Mouse (Mus musculus) CH12.LX (cell line): ENCODE data around the gene Exoc2. TPM values are rescaled to one million over a fixed set of nuclear protein-coding genes. Genes with fewer than 3 reads are reported as not detected.

Experiments
- DNase-seq: peaks from one replicate; pipeline ENCODE4 v3.0.0-alpha.2; 2013; ENCODE audit errors: extremely low read depth
- H3K27ac ChIP-seq: 2 replicates; pipeline ENCODE4 v1.5.1; 2012; ENCODE audit warnings: low read depth, mild to moderate bottlenecking, control low read depth, moderate library complexity; ENCODE audit not compliant: insufficient read depth
- H3K27me3 ChIP-seq: replicated peaks from 2 replicates; pipeline ENCODE3; 2012; ENCODE audit warnings: inconsistent platforms
- H3K36me3 ChIP-seq, 2 experiments: replicated peaks in 1 of 2; 2 replicates each; pipeline versions ENCODE3 to v1.6.1; 2012; ENCODE audit warnings: inconsistent platforms in 1 of 2, low read length in 1 of 2, mild to moderate bottlenecking in 1 of 2, mixed read lengths in 1 of 2, moderate library complexity in 1 of 2; ENCODE audit not compliant: control insufficient read depth in 1 of 2, insufficient read depth in 1 of 2
- H3K4me1 ChIP-seq, 2 experiments: 2 replicates each; pipeline ENCODE4 v1.6.1; 2012; ENCODE audit warnings: inconsistent platforms in 1 of 2, moderate library complexity in 1 of 2; ENCODE audit not compliant: insufficient read depth in 2 of 2, control insufficient read depth in 1 of 2
- H3K4me2 ChIP-seq: 2 replicates; pipeline ENCODE4 v1.6.1; 2012; ENCODE audit warnings: low read depth, mild to moderate bottlenecking, control low read depth; ENCODE audit not compliant: poor library complexity, insufficient read depth, severe bottlenecking
- H3K4me3 ChIP-seq, 3 experiments: fragments of 150-350 bp in 1 of 3; sonication (generic) in 1 of 3; replicated peaks in 1 of 3; 2 replicates each; pipeline versions ENCODE3 to v1.5.1; 2011 to 2012; ENCODE audit warnings: low read depth in 2 of 3, low read length in 2 of 3, mild to moderate bottlenecking in 2 of 3, moderate library complexity in 2 of 3, control low read depth in 1 of 3, improper control_type of control experiment in 1 of 3, inconsistent platforms in 1 of 3, mixed read lengths in 1 of 3; ENCODE audit not compliant: poor library complexity in 1 of 3
- H3K79me2 ChIP-seq: replicated peaks from 2 replicates; pipeline ENCODE4 v1.6.1; 2012; ENCODE audit warnings: mild to moderate bottlenecking, moderate library complexity; ENCODE audit not compliant: control insufficient read depth, poor library complexity, insufficient read depth, severe bottlenecking; ENCODE audit errors: extremely low read depth
- H3K9ac ChIP-seq: 2 replicates; pipeline ENCODE4 v1.6.1; 2012; ENCODE audit warnings: low read depth, mild to moderate bottlenecking, control low read depth, moderate library complexity; ENCODE audit not compliant: insufficient read depth
- H3K9me3 ChIP-seq: replicated peaks from 2 replicates; pipeline ENCODE3; 2012; ENCODE audit warnings: low read length, inconsistent platforms, mixed read lengths
- BHLHE40 ChIP-seq: IDR thresholded peaks from 2 replicates; pipeline ENCODE4 v1.6.1; 2011; ENCODE audit warnings: mild to moderate bottlenecking, low read depth, low read length, improper control_type of control experiment
- CHD2 ChIP-seq: IDR thresholded peaks from 2 replicates; pipeline ENCODE4 v1.6.1; 2011; ENCODE audit warnings: low read length, improper control_type of control experiment
- CTCF ChIP-seq, 2 experiments: IDR thresholded peaks in 1 of 2; conservative IDR thresholded peaks in 1 of 2; 2 replicates each; pipeline ENCODE4 v1.5.1; 2011 to 2012; ENCODE audit warnings: low read depth in 2 of 2, low read length in 2 of 2, improper control_type of control experiment in 1 of 2, inconsistent platforms in 1 of 2, mild to moderate bottlenecking in 1 of 2, moderate library complexity in 1 of 2
- E2F4 ChIP-seq: IDR thresholded peaks from 2 replicates; pipeline ENCODE4 v1.6.1; 2011; ENCODE audit warnings: low read depth, low read length, improper control_type of control experiment; ENCODE audit not compliant: insufficient replicate concordance
- ELF1 ChIP-seq: IDR thresholded peaks from 2 replicates; pipeline ENCODE4 v1.6.1; 2014; ENCODE audit warnings: low read depth, mild to moderate bottlenecking, inconsistent platforms, low read length, improper control_type of control experiment
- EP300 ChIP-seq: IDR thresholded peaks from 2 replicates; pipeline ENCODE4 v1.6.1; 2011; ENCODE audit warnings: low read length, improper control_type of control experiment
- GABPA ChIP-seq: IDR thresholded peaks from 2 replicates; pipeline ENCODE4 v1.6.1; 2012; ENCODE audit warnings: low read depth, low read length, improper control_type of control experiment, inconsistent platforms; ENCODE audit not compliant: insufficient replicate concordance
- HCFC1 ChIP-seq: IDR thresholded peaks from 2 replicates; pipeline ENCODE4 v1.6.1; 2012; ENCODE audit warnings: low read depth, mild to moderate bottlenecking, inconsistent platforms, low read length, improper control_type of control experiment
- IRF4 ChIP-seq: IDR thresholded peaks from 2 replicates; pipeline ENCODE4 v1.6.1; 2014; ENCODE audit warnings: low read depth, mild to moderate bottlenecking, inconsistent platforms, low read length, improper control_type of control experiment
- JUN ChIP-seq: IDR thresholded peaks from 2 replicates; pipeline ENCODE4 v1.6.1; 2011; ENCODE audit warnings: low read depth, mild to moderate bottlenecking, low read length, improper control_type of control experiment, moderate library complexity; ENCODE audit not compliant: insufficient read depth
- KAT2A ChIP-seq: IDR thresholded peaks from 2 replicates; pipeline ENCODE4 v1.6.1; 2012; ENCODE audit warnings: low read length, improper control_type of control experiment, inconsistent platforms; ENCODE audit not compliant: insufficient replicate concordance
- MAX ChIP-seq: IDR thresholded peaks from 2 replicates; pipeline ENCODE4 v1.6.1; 2011; ENCODE audit warnings: low read length, improper control_type of control experiment
- MAZ ChIP-seq: IDR thresholded peaks from 2 replicates; pipeline ENCODE4 v1.6.1; 2012; ENCODE audit warnings: low read depth, mild to moderate bottlenecking, inconsistent platforms, low read length, improper control_type of control experiment, moderate library complexity
- MEF2A ChIP-seq: IDR thresholded peaks from 2 replicates; pipeline ENCODE4 v1.6.1; 2014; ENCODE audit warnings: low read depth, mild to moderate bottlenecking, inconsistent platforms, low read length, improper control_type of control experiment, borderline replicate concordance
- MXI1 ChIP-seq: IDR thresholded peaks from 2 replicates; pipeline ENCODE4 v1.6.1; 2011; ENCODE audit warnings: mild to moderate bottlenecking, low read depth, low read length, improper control_type of control experiment
- NRF1 ChIP-seq: IDR thresholded peaks from 2 replicates; pipeline ENCODE4 v1.6.1; 2014; ENCODE audit warnings: low read depth, mild to moderate bottlenecking, inconsistent platforms, low read length, improper control_type of control experiment, moderate library complexity
- POLR2A ChIP-seq: IDR thresholded peaks from 2 replicates; pipeline ENCODE4 v1.6.1; 2011; ENCODE audit warnings: low read depth, mild to moderate bottlenecking, improper control_type of control experiment, low read length
- RCOR1 ChIP-seq: conservative IDR thresholded peaks from 2 replicates; pipeline ENCODE4 v1.6.1; 2012; ENCODE audit warnings: low read depth, mild to moderate bottlenecking, inconsistent platforms, low read length, improper control_type of control experiment
- SIN3A ChIP-seq: IDR thresholded peaks from 2 replicates; pipeline ENCODE4 v1.6.1; 2012; ENCODE audit warnings: low read length, improper control_type of control experiment, inconsistent platforms
- SMC3 ChIP-seq: IDR thresholded peaks from 2 replicates; pipeline ENCODE4 v1.6.1; 2011; ENCODE audit warnings: low read depth, low read length, improper control_type of control experiment
- TBP ChIP-seq: conservative IDR thresholded peaks from 2 replicates; pipeline ENCODE4 v1.6.1; 2011; ENCODE audit warnings: low read depth, low read length, improper control_type of control experiment
- TCF12 ChIP-seq: IDR thresholded peaks from 2 replicates; pipeline ENCODE4 v1.6.1; 2014; ENCODE audit warnings: low read depth, mild to moderate bottlenecking, inconsistent platforms, low read length, improper control_type of control experiment
- USF2 ChIP-seq: conservative IDR thresholded peaks from 2 replicates; pipeline ENCODE4 v1.6.1; 2011; ENCODE audit warnings: low read depth, low read length, improper control_type of control experiment
- ZC3H11A ChIP-seq: IDR thresholded peaks from 2 replicates; pipeline ENCODE4 v1.6.1; 2012; ENCODE audit warnings: low read depth, mild to moderate bottlenecking, inconsistent platforms, low read length, improper control_type of control experiment
- ZMIZ1 ChIP-seq: IDR thresholded peaks from 2 replicates; pipeline ENCODE4 v1.6.1; 2012; ENCODE audit warnings: low read depth, mild to moderate bottlenecking, inconsistent platforms, low read length, improper control_type of control experiment
- ZNF384 ChIP-seq: IDR thresholded peaks from 2 replicates; pipeline ENCODE4 v1.6.1; 2012; ENCODE audit warnings: low read depth, low read length, improper control_type of control experiment, inconsistent platforms
- dilution Hi-C: fragments of 300-500 bp; cut with MboI; formaldehyde crosslinking; loops from 2 replicates; pipeline ENCODE4 v1.14.3; 2020; ENCODE audit warnings: low sequenced_read_pairs; ENCODE audit not compliant: extremely low pct_unique_long_range_greater_than_20kb, extremely low pct_ligation_motif_present
- in situ Hi-C: fragments of 300-500 bp; cut with MboI; formaldehyde crosslinking; loops from 3 replicates; pipeline ENCODE4 v1.14.3; 2019; ENCODE audit warnings: low sequenced_read_pairs, low pct_ligation_motif_present, low pct_unique_long_range_greater_than_20kb, mixed read lengths
- polyA plus RNA-seq: library from polyadenylated mRNA; unstranded; fragments of >175 nt; gene quantifications from 2 replicates; pipeline ENCODE4 v1.2.1, GENCODE M21; 2012; ENCODE audit warnings: low read depth; ENCODE audit not compliant: insufficient read length
- total RNA-seq, 2 experiments: library from RNA; depleted of rRNA; stranded (reverse); fragments of 300-350 nt in 1 of 2; fragments of >200 nt in 1 of 2; gene quantifications; 2 replicates each; pipeline ENCODE4 v1.2.3; 2012 to 2014

The Exoc2 gene
- total and polyA plus RNA-seq, 3 experiments = 21.1 to 33.0 (median 29.7) TPM

GRCm38 (mm10) chr13:30947540-30947939 is 26.4 kb downstream of the Exoc2 start, which contains the start of gene Hus1b (continued):
- TF ChIP-seq IRF4 = peak; percentile 73
- no peak for TF ChIP-seq ZMIZ1
- TF ChIP-seq EP300 = no peak
- peak; percentile 76 for TF ChIP-seq MEF2A
- TF ChIP-seq USF2 = 0 out of 2 replicates have a peak, but pooled peaks have one; percentile 8
- peak; percentile 96 for TF ChIP-seq SIN3A
- no peak for TF ChIP-seq RCOR1
- peak; percentile 73; the same call in 1 of the 2 replicates for TF ChIP-seq KAT2A
- TF ChIP-seq POLR2A = peak; percentile 55
- TF ChIP-seq MAZ = peak; percentile 52; the same call in 1 of the 2 replicates
- TF ChIP-seq NRF1 = peak; percentile 37; the same call in 1 of the 2 replicates
- TF ChIP-seq E2F4 = no peak
- TF ChIP-seq TCF12 = no peak
- no peak for TF ChIP-seq JUN
- TF ChIP-seq ZNF384 = no peak
- no peak for TF ChIP-seq CHD2
- peak; percentile 61 for TF ChIP-seq ELF1

GRCm38 (mm10) chr13:30947129-30947528 is 26.8 kb downstream of the Exoc2 start:
- DNase-seq = no peak
- peaks cover 5 to 43% of the 10 kb centered on the region in 2 experiments; a peak in 3 of 4 replicates for H3K4me1 ChIP-seq
- H3K9me3 ChIP-seq = no peaks in the 10 kb centered on the region
- H3K79me2 ChIP-seq = peaks cover 16% of the 10 kb centered on the region
- peak overlapping the region; percentile 40 for H3K4me2 ChIP-seq
- peak overlapping the region; percentile 39 for H3K27ac ChIP-seq
- dilution Hi-C loops = no loop called here
- peak overlapping the region; percentile 61 to 63 (median 61) for H3K4me3 ChIP-seq
- peak overlapping the region; percentile 14 for H3K9ac ChIP-seq
- peaks cover 0 to 18% of the 10 kb centered on the region in 2 experiments for H3K36me3 ChIP-seq
- TF ChIP-seq MAX (no peak), BHLHE40 (peak; percentile 7; the same call in 1 of the 2 replicates), USF2 (no peak), CHD2 (no peak)
- TF ChIP-seq, all 38 proteins: peak for 1
- in situ Hi-C loops = no loop called here
- no peaks in the 10 kb centered on the region for H3K27me3 ChIP-seq

- in situ Hi-C loops = no loop called here
- no peak overlapping the region for H3K27ac ChIP-seq
- H3K4me2 ChIP-seq = peak overlapping the region; percentile 31; the same call in 1 of the 2 replicates
- H3K9me3 ChIP-seq = no peaks in the 10 kb centered on the region
- DNase-seq = no peak
- H3K9ac ChIP-seq = no peak overlapping the region
- no peak for TF ChIP-seq ZC3H11A
- no peak for TF ChIP-seq MAX
- TF ChIP-seq EP300 = no peak
- no peak for TF ChIP-seq ZNF384
- no peak for TF ChIP-seq TBP
- no peak for TF ChIP-seq CTCF (conservative IDR thresholded peaks at IDR 0.05 in 1 of 2, IDR thresholded peaks at IDR 0.05 in 1 of 2; ENCODE audit: low read depth in 2 of 2, low read length in 2 of 2)
- TF ChIP-seq E2F4 = no peak
- no peak for TF ChIP-seq CHD2
- no peak for TF ChIP-seq GABPA
- TF ChIP-seq MEF2A = no peak
- TF ChIP-seq ELF1 = no peak
- TF ChIP-seq SIN3A = no peak
- no peak for TF ChIP-seq SMC3
- no peak for TF ChIP-seq KAT2A
- TF ChIP-seq MXI1 = no peak
- TF ChIP-seq HCFC1 = no peak
- TF ChIP-seq JUN = no peak
- TF ChIP-seq MAZ = no peak
- TF ChIP-seq POLR2A = no peak
- TF ChIP-seq, all 38 proteins: peak for 0
- H3K27me3 ChIP-seq = no peaks in the 10 kb centered on the region
- peaks cover 5 to 43% of the 10 kb centered on the region in 2 experiments; a peak in 3 of 4 replicates for H3K4me1 ChIP-seq
- dilution Hi-C loops = no loop called here
- H3K4me3 ChIP-seq = no peak overlapping the region
- H3K36me3 ChIP-seq = peaks cover 0 to 11% of the 10 kb centered on the region in 2 experiments
- H3K79me2 ChIP-seq = peaks cover 13% of the 10 kb centered on the region
These were observed 28.1 kb downstream of the Exoc2 start for GRCm38 (mm10) chr13:30945788-30946187.
